Mouse (Mus musculus): ENCODE results near the gene Pigh.

Pigh gene

GRCm38 (mm10) chr12:79067526-79067925 lies 21.9 kb downstream of the Pigh start:
- no peak for DNase-seq (ENCODE audit: low spot score in 2 of 2)

DNA sequence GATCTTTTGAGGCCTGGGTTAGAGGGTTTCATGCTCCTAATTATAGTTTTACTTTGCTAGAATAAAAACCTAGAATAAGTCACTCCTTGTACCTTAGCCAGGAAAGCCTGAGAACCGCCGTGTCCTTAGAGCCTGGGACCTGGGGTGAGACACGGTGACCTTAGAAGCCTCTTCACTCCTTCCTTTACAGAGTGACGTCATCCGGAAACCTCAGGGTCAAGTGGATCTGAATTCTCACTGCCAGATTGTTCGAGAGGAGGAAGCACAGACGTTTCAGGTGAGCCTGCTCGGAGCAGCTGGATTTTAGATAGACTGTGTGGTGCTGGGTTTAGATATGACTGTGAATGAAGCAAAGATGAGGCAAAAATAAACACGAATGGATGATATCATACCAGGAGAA lies 23.0 kb downstream of the Pigh start:
- DNase-seq (ENCODE audit: low spot score in 2 of 2): no peak

DNA sequence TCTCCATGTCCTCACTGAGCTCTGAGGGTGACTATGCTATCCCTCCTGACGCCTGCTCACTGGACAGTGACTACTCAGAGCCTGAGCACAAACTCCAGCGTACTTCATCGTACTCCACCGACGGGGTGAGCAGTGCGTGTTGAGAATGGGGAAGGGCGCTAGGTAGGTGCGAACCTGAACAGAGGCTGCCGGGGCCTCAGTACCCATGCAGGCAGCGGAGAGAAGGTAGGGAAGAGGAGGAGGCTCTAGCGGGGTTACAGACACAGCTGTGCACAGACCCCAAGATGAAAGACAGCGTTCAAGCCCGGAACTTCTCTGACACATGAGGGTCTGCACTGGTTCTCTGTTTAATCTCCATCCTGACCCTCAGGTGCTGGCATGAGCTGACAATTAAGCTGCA lies 25.0 kb downstream of the Pigh start:
- DNase-seq (ENCODE audit: low spot score in 2 of 2): no peak

GRCm38 (mm10) chr12:79060766-79061652 lies 28.4 kb downstream of the Pigh start:
- no peak for DNase-seq (ENCODE audit: low spot score in 2 of 2)

DNA sequence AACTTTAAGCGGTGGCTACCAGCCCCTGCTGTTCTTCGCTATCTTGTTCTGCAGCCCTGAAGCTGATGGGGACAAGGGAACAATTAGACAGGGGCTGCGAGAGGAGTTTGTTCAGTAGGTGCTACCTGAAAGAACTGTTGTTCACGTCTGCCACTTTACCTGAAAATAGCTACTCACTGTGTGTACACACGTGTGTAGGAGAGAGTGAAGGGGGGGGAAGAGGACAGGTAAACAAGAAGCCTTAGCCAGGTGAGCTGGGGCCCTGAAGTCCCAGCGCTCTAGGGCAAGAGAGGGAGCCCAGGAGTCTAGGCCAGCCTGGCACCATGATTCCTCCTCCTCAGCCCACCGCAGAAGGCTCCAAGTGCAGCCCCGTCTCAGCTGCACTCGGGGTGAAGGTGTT lies 29.3 kb downstream of the Pigh start:
- no peak for DNase-seq (ENCODE audit: low spot score in 2 of 2)

GRCm38 (mm10) chr12:79059573-79059972 lies 29.9 kb downstream of the Pigh start:
- DNase-seq (ENCODE audit: low spot score in 2 of 2): no peak

- DNase-seq (ENCODE audit: low spot score in 2 of 2): no peak
Measured at GRCm38 (mm10) chr12:79055276-79055675, 34.2 kb downstream of the Pigh start.

DNA sequence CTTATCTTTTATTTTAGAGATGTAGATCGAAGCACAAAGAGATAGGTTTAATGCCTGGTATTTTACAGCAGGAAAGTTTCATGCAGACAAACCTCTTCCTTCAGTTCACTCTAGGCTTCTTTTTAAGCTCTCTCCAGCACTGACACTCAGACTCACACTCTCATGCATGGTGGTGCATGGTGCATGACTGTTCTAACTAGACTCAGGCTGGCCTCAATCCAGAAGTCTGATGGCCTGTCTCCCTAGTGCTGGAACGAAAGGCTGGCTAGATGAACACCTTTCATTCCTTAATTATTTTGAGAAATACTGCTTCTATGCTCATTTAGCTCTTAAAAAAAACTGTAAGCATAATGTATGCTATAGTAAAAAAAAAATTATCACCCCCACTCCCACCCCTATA lies 37.4 kb downstream of the Pigh start:
- DNase-seq (ENCODE audit: low spot score in 2 of 2): no peak

DNA sequence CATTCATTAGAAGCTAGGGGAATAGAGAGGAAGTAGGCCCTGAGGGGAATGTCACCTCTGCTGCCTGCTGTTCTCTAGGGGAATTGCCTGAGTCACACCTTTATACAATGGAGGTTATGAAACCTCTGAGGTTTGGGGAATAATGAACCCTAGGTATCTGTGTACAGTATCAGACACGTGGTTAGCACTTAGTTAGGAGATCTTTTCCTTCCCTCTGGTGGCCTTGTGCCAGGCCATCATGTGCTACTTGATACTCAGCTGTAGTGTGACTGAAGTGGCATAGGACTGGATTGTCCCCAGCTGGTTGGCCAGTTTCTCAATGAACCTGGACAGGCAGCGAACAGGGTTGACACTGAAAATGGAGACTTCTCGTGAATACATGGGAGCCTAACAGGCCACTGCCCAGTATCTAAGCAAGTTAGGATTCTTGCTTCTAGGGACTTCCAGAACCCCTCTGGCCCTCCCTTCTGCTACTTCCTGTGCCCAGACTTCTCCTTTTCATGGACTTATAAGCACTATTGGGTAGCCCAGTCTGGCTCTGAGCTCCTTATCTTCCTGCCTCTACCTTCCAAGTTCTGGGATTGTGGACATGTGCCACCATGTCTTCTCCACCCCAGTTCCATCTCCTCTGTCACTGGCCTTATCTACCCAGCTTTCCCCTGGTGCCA lies 38.8 kb downstream of the Pigh start:
- no peak for DNase-seq (ENCODE audit: low spot score in 2 of 2)

- no peak for DNase-seq (ENCODE audit: low spot score in 2 of 2)
Measured at GRCm38 (mm10) chr12:79049807-79050206, 39.6 kb downstream of the Pigh start.

DNA sequence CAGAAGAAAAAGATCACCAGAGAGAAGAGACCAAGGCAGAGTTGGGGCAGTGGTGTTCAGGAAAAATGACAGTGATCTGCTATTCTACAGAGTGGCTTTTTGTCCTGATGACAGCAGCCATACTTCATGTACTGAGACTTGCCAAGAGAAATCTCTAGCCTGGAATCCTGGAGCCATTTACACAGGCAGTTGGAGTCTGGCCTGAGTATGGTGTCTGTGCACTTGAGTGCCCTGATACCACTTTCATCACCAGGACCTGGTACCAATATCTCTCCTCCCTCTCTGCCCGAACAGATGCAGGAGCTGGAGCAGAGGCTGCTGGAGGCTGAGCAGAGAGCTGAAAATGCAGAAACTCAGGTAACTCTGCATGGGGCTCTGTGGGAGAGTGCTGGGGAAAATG lies 40.6 kb downstream of the Pigh start:
- DNase-seq (ENCODE audit: low spot score in 2 of 2): no peak

- no peak for DNase-seq (ENCODE audit: low spot score in 2 of 2)
Measured at GRCm38 (mm10) chr12:79047203-79047602, 42.2 kb downstream of the Pigh start.

- DNase-seq (ENCODE audit: low spot score in 2 of 2): no peak
Measured at GRCm38 (mm10) chr12:79046171-79046570, 43.3 kb downstream of the Pigh start.

DNA sequence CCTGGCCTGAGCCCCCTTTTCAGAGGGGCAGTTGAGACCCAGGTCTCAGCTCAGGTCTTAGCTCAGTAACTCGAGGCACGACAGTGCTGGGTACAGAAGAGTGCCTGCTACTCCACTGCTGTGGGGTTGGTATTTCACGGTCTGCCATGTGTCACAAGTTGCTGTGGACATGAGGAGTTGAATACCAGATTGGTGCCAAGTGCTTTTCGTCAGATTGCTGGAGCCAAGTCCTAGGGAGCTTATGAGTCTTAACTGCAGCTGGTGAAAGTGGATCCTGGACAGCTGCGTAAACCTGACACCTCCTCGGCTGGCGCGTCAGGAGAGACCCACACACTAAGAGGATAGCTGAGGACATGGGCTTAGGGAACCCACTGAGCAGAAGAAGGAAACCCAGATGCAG lies 44.8 kb downstream of the Pigh start:
- DNase-seq (ENCODE audit: low spot score in 2 of 2): no peak

DNA sequence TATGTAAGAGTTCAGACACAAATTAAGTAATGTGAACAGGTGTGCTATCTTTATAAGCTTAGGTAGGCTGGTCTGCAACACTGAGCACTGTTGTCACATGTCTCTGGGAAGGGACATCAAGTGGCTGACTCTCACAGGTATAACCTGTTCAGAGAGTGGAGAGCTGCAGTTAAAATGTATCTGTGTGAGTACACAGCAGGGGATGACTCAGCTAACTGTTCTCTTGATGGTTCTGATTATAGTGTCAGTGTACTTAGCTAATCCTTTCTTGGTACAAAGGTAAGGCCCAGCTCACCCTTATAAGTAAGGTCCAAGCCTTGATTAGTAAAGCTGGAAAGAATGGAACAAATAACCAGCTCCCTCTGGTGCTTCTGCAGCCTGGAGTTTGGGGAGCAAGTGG lies 48.0 kb downstream of the Pigh start:
- DNase-seq (ENCODE audit: low spot score in 2 of 2): no peak

- DNase-seq (ENCODE audit: low spot score in 2 of 2): no peak
Measured at GRCm38 (mm10) chr12:79040201-79040827, 49.1 kb downstream of the Pigh start.

GRCm38 (mm10) chr12:79039708-79040107 lies 49.7 kb downstream of the Pigh start:
- DNase-seq (ENCODE audit: low spot score in 2 of 2): no peak

DNA sequence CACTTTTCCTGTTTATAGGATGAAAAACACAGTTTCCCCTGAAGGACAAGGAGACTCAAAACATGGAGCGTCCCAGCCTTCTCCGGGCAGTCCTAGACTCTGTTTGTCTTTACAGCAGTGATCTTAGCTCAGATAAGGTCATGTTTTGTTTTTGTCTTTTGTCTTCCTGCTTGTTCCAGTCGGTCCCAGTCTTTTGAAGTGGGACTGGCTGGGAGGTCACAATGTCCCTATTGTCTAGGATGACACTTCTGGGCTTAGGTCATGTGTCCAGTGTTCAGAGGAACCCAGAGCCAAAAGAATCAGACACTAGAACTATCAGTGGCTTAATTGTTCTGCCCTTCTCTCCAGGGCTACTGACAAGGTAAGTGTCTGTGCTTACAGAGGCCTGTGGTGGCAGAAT lies 54.1 kb downstream of the Pigh start:
- no peak for DNase-seq (ENCODE audit: low spot score in 2 of 2)

GRCm38 (mm10) chr12:79034331-79034730 lies 55.1 kb downstream of the Pigh start:
- DNase-seq (ENCODE audit: low spot score in 2 of 2): no peak
